Mouse (Mus musculus): ENCODE measurements around the gene Krt79. TPM values are rescaled to one million over a fixed set of nuclear protein-coding genes. Genes with fewer than 3 reads are reported as not detected.

Gene Krt79
- not detected in 2 replicates for polyA plus RNA-seq (2016; fragmentation: Nextera tagmentation; extraction: Ambion mirVana)

DNA sequence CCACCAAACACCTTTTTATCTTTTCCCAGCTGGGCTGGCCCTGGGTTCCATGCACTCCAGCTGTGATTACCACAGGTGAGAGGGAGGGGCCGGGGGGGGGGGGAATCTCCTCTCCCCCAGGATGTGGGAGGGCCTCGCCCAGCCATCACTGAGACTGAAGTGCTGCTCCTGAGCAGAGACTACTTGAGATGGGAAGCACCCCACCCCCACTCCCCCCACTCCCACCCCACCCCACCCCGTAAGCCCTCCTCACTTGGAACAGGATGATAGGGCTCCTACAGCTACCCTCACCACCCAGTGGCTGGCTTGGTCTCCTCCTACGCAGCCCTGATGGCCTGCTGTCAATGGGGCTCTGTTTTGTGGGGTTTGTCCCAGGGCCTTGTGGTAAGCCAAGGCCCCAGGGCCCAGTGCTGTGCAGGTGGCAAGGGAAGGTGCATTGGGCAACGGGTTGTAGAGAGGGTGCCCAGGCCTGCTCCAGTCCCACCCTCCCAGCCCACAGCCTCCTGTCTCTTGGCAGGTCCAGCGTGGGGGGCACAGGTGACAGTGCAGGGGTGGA lies at the start of gene Krt79:
Gene Krt79, minus strand, starts transcription at position 51 of the 556 bp plus-strand sequence.
- H3K9me3 ChIP-seq (replicated peaks): no peaks in the 10 kb centered on the region
- H3K36me3 ChIP-seq: no peaks in the 10 kb centered on the region
- no peak within 1 kb of the TSS for H3K27ac ChIP-seq
- no peak for ATAC-seq (ENCODE audit: low FRiP score)
- H3K9ac ChIP-seq: no peak within 1 kb of the TSS
- H3K27me3 ChIP-seq: peaks cover 2% of the 10 kb centered on the region; the same call in 1 of the 2 replicates
- no peak within 1 kb of the TSS for H3K4me3 ChIP-seq
- H3K4me2 ChIP-seq (replicated peaks): no peak within 1 kb of the TSS
- 0 out of 2 replicates have a peak, but pooled peaks cover 5% of the 10 kb centered on the region for H3K4me1 ChIP-seq
- 71% methylated on average over 5 of the region's 6 CpGs for WGBS

- H3K36me3 ChIP-seq: no peaks in the 10 kb centered on the region
- no peak overlapping the region for H3K4me3 ChIP-seq
- no peak overlapping the region for H3K4me2 ChIP-seq (replicated peaks)
- WGBS: 64% methylated on average over 8 of the region's 8 CpGs
- peaks cover 3% of the 10 kb centered on the region for H3K4me1 ChIP-seq
- H3K9me3 ChIP-seq (replicated peaks): no peaks in the 10 kb centered on the region
- H3K27ac ChIP-seq: no peak overlapping the region
- no peak for ATAC-seq (ENCODE audit: low FRiP score)
- no peak overlapping the region for H3K9ac ChIP-seq
- peaks cover 19% of the 10 kb centered on the region for H3K27me3 ChIP-seq
Observed at GRCm38 (mm10) chr15:101988714-101989113, 48.6 kb upstream of the Krt79 start.

GRCm38 (mm10) chr15:101988119-101988518 lies 48.0 kb upstream of the Krt79 start:
- peaks cover 3% of the 10 kb centered on the region for H3K4me1 ChIP-seq
- H3K4me3 ChIP-seq: no peak overlapping the region
- H3K36me3 ChIP-seq: no peaks in the 10 kb centered on the region
- ATAC-seq (ENCODE audit: low FRiP score): no peak
- WGBS: 2% methylated on average over 10 of the region's 10 CpGs
- H3K9me3 ChIP-seq (replicated peaks): no peaks in the 10 kb centered on the region
- H3K4me2 ChIP-seq (replicated peaks): no peak overlapping the region
- no peak overlapping the region for H3K27ac ChIP-seq
- H3K27me3 ChIP-seq: peaks cover 19% of the 10 kb centered on the region
- H3K9ac ChIP-seq: no peak overlapping the region

GRCm38 (mm10) chr15:101984746-101985145 lies 44.6 kb upstream of the Krt79 start:
- 18% methylated on average over 6 of the region's 6 CpGs for WGBS
- H3K4me1 ChIP-seq: peaks cover 3% of the 10 kb centered on the region
- peaks cover 15% of the 10 kb centered on the region for H3K27me3 ChIP-seq
- no peak overlapping the region for H3K4me3 ChIP-seq
- no peak overlapping the region for H3K27ac ChIP-seq
- no peak overlapping the region for H3K9ac ChIP-seq
- ATAC-seq (ENCODE audit: low FRiP score): no peak
- H3K36me3 ChIP-seq: no peaks in the 10 kb centered on the region
- H3K9me3 ChIP-seq (replicated peaks): no peaks in the 10 kb centered on the region
- peak overlapping the region; percentile 21; the same call in 1 of the 2 replicates for H3K4me2 ChIP-seq (replicated peaks)

DNA sequence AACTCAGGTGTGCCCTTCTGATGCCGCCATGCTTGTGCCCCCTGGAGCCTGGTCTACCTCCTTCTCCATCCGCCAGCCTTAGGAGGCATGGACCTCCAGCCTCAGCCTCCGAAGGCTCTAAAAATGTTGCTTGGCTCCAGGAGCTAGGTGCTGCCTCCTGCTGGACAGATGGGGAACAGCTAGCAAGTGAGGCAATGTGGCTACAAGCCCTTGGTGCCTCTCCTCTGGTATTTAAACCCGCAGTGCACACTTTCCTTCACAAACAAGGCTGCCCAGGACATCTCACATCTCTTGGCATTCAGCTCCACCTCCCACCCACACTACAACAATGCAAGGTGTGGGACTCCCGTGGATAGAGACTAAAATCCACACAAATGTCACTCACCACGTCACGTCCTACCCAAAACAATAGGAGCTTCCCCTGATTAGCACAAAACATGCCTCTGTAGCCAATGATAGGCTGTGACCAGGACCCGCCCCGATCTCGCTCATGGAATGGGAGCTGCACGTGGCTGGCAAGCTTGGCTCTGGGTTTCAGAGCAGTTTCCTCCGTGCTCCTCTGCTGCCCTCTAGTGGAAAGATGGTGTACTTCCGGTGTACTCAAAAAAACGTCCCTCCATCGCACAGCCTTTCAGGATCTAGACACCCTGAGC lies 44.0 kb upstream of the Krt79 start:
- Histone ChIP-seq H3K9me3 (replicated peaks) (no peaks in the 10 kb centered on the region), H3K27ac (0 out of 2 replicates have a peak overlapping the region, but pooled peaks have one; percentile 45), H3K4me1 (peaks cover 3% of the 10 kb centered on the region), H3K9ac (no peak overlapping the region), H3K4me2 (replicated peaks) (peak overlapping the region; percentile 49), H3K27me3 (peaks cover 15% of the 10 kb centered on the region), H3K36me3 (no peaks in the 10 kb centered on the region), H3K4me3 (peak overlapping the region; percentile 13; the same call in 1 of the 2 replicates)
- WGBS: 3% methylated on average over 15 of the region's 15 CpGs
- ATAC-seq (ENCODE audit: low FRiP score): peak; percentile 95

GRCm38 (mm10) chr15:101983315-101983948 lies 43.3 kb upstream of the Krt79 start:
- Histone ChIP-seq H3K27ac (0 out of 2 replicates have a peak overlapping the region, but pooled peaks have one; percentile 45), H3K4me3 (no peak overlapping the region)
- 79% methylated on average over 13 of the region's 13 CpGs for WGBS

GRCm38 (mm10) chr15:101980849-101981248 lies 40.7 kb upstream of the Krt79 start:
- H3K27me3 ChIP-seq: peaks cover 7% of the 10 kb centered on the region
- H3K4me1 ChIP-seq: peaks cover 16% of the 10 kb centered on the region
- no peak overlapping the region for H3K27ac ChIP-seq
- H3K4me3 ChIP-seq: no peak overlapping the region
- no peaks in the 10 kb centered on the region for H3K36me3 ChIP-seq
- no peaks in the 10 kb centered on the region for H3K9me3 ChIP-seq (replicated peaks)
- WGBS: 71% methylated on average over 6 of the region's 6 CpGs
- H3K4me2 ChIP-seq (replicated peaks): no peak overlapping the region
- no peak for ATAC-seq (ENCODE audit: low FRiP score)
- H3K9ac ChIP-seq: no peak overlapping the region

More at GRCm38 (mm10) chr15:101983315-101983948, 43.3 kb upstream of the Krt79 start:
- ATAC-seq (ENCODE audit: low FRiP score): 0 out of 2 replicates have a peak, but pooled peaks have one; percentile 1
- Histone ChIP-seq H3K27me3 (peaks cover 12% of the 10 kb centered on the region), H3K36me3 (no peaks in the 10 kb centered on the region), H3K9me3 (replicated peaks) (no peaks in the 10 kb centered on the region), H3K9ac (no peak overlapping the region), H3K4me2 (replicated peaks) (peak overlapping the region; percentile 49), H3K4me1 (peaks cover 3% of the 10 kb centered on the region)

DNA sequence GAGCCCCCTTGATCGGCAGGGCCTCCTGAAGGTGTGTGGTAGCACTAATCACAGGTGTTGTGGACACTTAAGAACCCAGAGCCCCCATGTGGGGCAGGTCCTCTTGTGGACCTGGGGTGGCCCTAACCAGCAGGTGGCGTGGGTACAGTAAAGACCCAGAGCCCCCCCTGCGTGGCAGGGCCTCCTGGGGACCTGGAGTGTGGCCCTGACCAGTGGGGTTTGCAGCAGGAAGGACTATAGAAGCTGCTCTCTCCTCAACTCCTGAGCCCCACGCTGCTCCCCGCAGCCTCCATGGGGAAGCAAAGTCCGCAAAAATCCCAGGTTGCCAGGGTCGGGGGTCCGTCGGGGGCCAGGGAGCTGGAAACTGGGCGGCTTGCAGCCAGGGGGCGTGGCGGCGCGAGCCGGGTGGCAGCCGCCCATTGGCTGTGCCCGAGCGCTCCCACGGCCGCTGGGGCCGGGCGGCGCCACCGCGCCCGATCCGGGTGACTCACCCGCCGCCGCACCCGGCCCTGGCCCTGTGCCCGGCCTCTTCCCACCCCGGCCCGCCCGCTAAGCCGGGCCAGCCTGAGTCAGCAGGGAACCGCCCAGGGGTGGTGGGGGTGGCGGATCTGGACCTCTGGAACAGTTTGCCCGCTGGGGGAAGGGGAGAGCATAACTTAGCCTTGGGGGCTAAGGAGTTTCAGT lies 37.1 kb upstream of the Krt79 start:
- Histone ChIP-seq H3K27ac (no peak overlapping the region), H3K9ac (peak overlapping the region; percentile 63), H3K4me3 (peak overlapping the region; percentile 37), H3K27me3 (peaks cover 17% of the 10 kb centered on the region), H3K36me3 (no peaks in the 10 kb centered on the region), H3K4me2 (replicated peaks) (peak overlapping the region; percentile 79), H3K9me3 (replicated peaks) (no peaks in the 10 kb centered on the region), H3K4me1 (peaks cover 16% of the 10 kb centered on the region)
- WGBS: 4% methylated on average over 36 of the region's 39 CpGs
- peak; percentile 90 for ATAC-seq (ENCODE audit: low FRiP score)

- Histone ChIP-seq H3K4me3 (no peak overlapping the region), H3K27ac (no peak overlapping the region), H3K4me2 (replicated peaks) (peak overlapping the region; percentile 79), H3K9ac (peak overlapping the region; percentile 63; the same call in 1 of the 2 replicates), H3K27me3 (peaks cover 17% of the 10 kb centered on the region), H3K9me3 (replicated peaks) (no peaks in the 10 kb centered on the region), H3K4me1 (peaks cover 16% of the 10 kb centered on the region), H3K36me3 (no peaks in the 10 kb centered on the region)
- WGBS: 63% methylated on average over 3 of the region's 3 CpGs
- ATAC-seq (ENCODE audit: low FRiP score): no peak
Observed at GRCm38 (mm10) chr15:101976641-101977040, 36.5 kb upstream of the Krt79 start.

DNA sequence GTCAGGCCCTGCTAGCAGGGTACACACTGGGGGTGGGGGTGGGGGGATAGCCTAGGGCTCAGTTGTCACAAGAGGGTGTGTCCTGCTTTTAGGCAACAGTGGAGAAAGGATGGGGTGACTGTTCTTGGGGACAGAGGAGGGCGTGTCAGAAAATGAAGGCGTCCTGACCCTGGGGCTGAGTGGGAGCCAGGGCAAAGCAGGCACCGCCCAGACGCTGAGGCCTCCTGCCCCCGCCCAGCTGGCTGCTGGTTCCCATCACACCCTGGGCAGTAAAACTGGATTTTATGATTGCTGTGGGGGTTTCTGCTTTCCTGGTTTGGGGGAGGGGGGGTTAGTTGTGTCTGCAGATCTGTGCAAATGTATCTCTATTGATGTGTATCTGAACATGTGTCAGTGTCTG lies 35.9 kb upstream of the Krt79 start:
- Histone ChIP-seq H3K9me3 (replicated peaks) (no peaks in the 10 kb centered on the region), H3K9ac (no peak overlapping the region), H3K36me3 (no peaks in the 10 kb centered on the region), H3K4me1 (peaks cover 16% of the 10 kb centered on the region), H3K4me3 (no peak overlapping the region), H3K27ac (no peak overlapping the region), H3K4me2 (replicated peaks) (no peak overlapping the region), H3K27me3 (peaks cover 19% of the 10 kb centered on the region)
- no peak for ATAC-seq (ENCODE audit: low FRiP score)
- WGBS: 70% methylated on average over 5 of the region's 5 CpGs

- ATAC-seq (ENCODE audit: low FRiP score): no peak
- Histone ChIP-seq H3K4me2 (replicated peaks) (no peak overlapping the region), H3K27ac (no peak overlapping the region), H3K27me3 (peaks cover 17% of the 10 kb centered on the region; the same call in 1 of the 2 replicates), H3K36me3 (no peaks in the 10 kb centered on the region), H3K4me3 (no peak overlapping the region), H3K9ac (no peak overlapping the region), H3K4me1 (peaks cover 16% of the 10 kb centered on the region), H3K9me3 (replicated peaks) (no peaks in the 10 kb centered on the region)
- 63% methylated on average over 16 of the region's 16 CpGs for WGBS
Observed at GRCm38 (mm10) chr15:101974083-101974845, 34.1 kb upstream of the Krt79 start.
